Mouse (Mus musculus) midbrain, embryonic 14.5 days (tissue): ENCODE data around the gene Lipc. TPM values are rescaled to one million over a fixed set of nuclear protein-coding genes. Genes with fewer than 3 reads are reported as not detected.

Experiments used
- ATAC-seq: fragments of 200-750 bp; cut with Nextera tagmentation; 2 replicates; pipeline ENCODE4 v1.8.0; 2017; ENCODE audit warnings: moderate number of reproducible peaks, moderate library complexity; ENCODE audit not compliant: low FRiP score, low TSS enrichment
- DNase-seq: peaks from one replicate; pipeline ENCODE4 v3.0.0-alpha.2; 2015
- H3K27ac ChIP-seq: fragments of 300-500 bp; sonication (generic); replicated peaks from 2 replicates; pipeline ENCODE4 v1.5.1; 2014; ENCODE audit warnings: mild to moderate bottlenecking, low read depth, low read length, moderate library complexity
- H3K27me3 ChIP-seq: fragments of 300-500 bp; sonication (generic); 2 replicates; pipeline ENCODE4 v1.6.1; 2014; ENCODE audit warnings: low read length, control low read depth, mixed read lengths; ENCODE audit not compliant: control insufficient read depth, insufficient read depth
- H3K36me3 ChIP-seq: fragments of 300-500 bp; sonication (generic); 2 replicates; pipeline ENCODE4 v1.6.1; 2014; ENCODE audit warnings: low read length, control low read depth; ENCODE audit not compliant: control insufficient read depth, insufficient read depth
- H3K4me1 ChIP-seq: fragments of 300-500 bp; sonication (generic); 2 replicates; pipeline ENCODE4 v1.6.1; 2014; ENCODE audit warnings: mild to moderate bottlenecking, antibody characterized with exemption, low read length, control low read depth; ENCODE audit not compliant: control insufficient read depth, insufficient read depth
- H3K4me2 ChIP-seq: fragments of 300-500 bp; sonication (generic); 2 replicates; pipeline ENCODE4 v1.6.1; 2014; ENCODE audit warnings: mild to moderate bottlenecking, low read length, moderate library complexity
- H3K4me3 ChIP-seq: fragments of 300-500 bp; sonication (generic); replicated peaks from 2 replicates; pipeline ENCODE4 v1.5.1; 2014; ENCODE audit warnings: low read depth, low read length
- H3K9ac ChIP-seq: fragments of 300-500 bp; sonication (generic); replicated peaks from 2 replicates; pipeline ENCODE4 v1.6.1; 2014; ENCODE audit warnings: mild to moderate bottlenecking, low read length, moderate library complexity
- H3K9me3 ChIP-seq: fragments of 300-500 bp; sonication (generic); 2 replicates; pipeline ENCODE4 v1.6.1; 2016; ENCODE audit warnings: low read length, control low read depth, mixed read lengths; ENCODE audit not compliant: control insufficient read depth
- WGBS: fragments of 180-500 bp; shearing (Covaris S2); extraction: QIAGEN DNeasy Blood & Tissue Kit; methylation state at CpG from one replicate; pipeline ENCODE4 v1.1.7; 2014; 5-methylcytosine and 5-hydroxymethylcytosine counted together
- polyA plus RNA-seq: library from polyadenylated mRNA; unstranded; fragments of >200 nt; fragmentation: Nextera tagmentation; extraction: Ambion mirVana; gene quantifications from 2 replicates; pipeline ENCODE4 v1.2.1, GENCODE M21; 2014

The Lipc gene
- polyA plus RNA-seq, 1 experiment from 2014 or later, result not detected

GRCm38 (mm10) chr9:70914659-70915355, 37.2 kb downstream of the Lipc start:
- Histone ChIP-seq H3K9me3 (no peaks in the 10 kb centered on the region), H3K4me2 (no peak overlapping the region), H3K4me3 (no peak overlapping the region), H3K9ac (no peak overlapping the region), H3K27ac (no peak overlapping the region), H3K36me3 (no peaks in the 10 kb centered on the region), H3K27me3 (no peaks in the 10 kb centered on the region), H3K4me1 (no peaks in the 10 kb centered on the region)
- DNase-seq, result no peak
- 75% methylated on average over 10 of the region's 10 CpGs for WGBS
- ATAC-seq, result no peak

- Histone ChIP-seq H3K36me3 (no peaks in the 10 kb centered on the region), H3K4me2 (no peak overlapping the region), H3K27ac (no peak overlapping the region), H3K9me3 (no peaks in the 10 kb centered on the region), H3K4me3 (no peak overlapping the region), H3K9ac (no peak overlapping the region), H3K4me1 (no peaks in the 10 kb centered on the region), H3K27me3 (no peaks in the 10 kb centered on the region)
- ATAC-seq, result no peak
- WGBS, result 76% methylated on average over 4 of the region's 4 CpGs
- DNase-seq, result no peak
These were observed 40.9 kb downstream of the Lipc start for GRCm38 (mm10) chr9:70911163-70911562.

- Histone ChIP-seq H3K9ac (no peak overlapping the region), H3K36me3 (no peaks in the 10 kb centered on the region), H3K9me3 (no peaks in the 10 kb centered on the region), H3K4me3 (no peak overlapping the region), H3K4me1 (no peaks in the 10 kb centered on the region), H3K4me2 (no peak overlapping the region), H3K27ac (no peak overlapping the region), H3K27me3 (no peaks in the 10 kb centered on the region)
- ATAC-seq (no peak), DNase-seq (no peak)
- 80% methylated on average over 6 of the region's 6 CpGs for WGBS
These were observed 41.7 kb downstream of the Lipc start for GRCm38 (mm10) chr9:70910351-70910750.

- Histone ChIP-seq H3K4me2 (no peak overlapping the region), H3K27me3 (no peaks in the 10 kb centered on the region), H3K4me3 (no peak overlapping the region), H3K36me3 (no peaks in the 10 kb centered on the region), H3K9ac (no peak overlapping the region), H3K27ac (no peak overlapping the region), H3K9me3 (no peaks in the 10 kb centered on the region), H3K4me1 (no peaks in the 10 kb centered on the region)
- ATAC-seq (no peak), DNase-seq (no peak)
- WGBS, result 95% methylated on average over 11 of the region's 11 CpGs
These were observed 49.0 kb downstream of the Lipc start for GRCm38 (mm10) chr9:70902821-70903730.

GRCm38 (mm10) chr9:70894201-70894600, 57.8 kb downstream of the Lipc start:
- Histone ChIP-seq H3K27ac (no peak overlapping the region), H3K4me1 (no peaks in the 10 kb centered on the region), H3K27me3 (no peaks in the 10 kb centered on the region), H3K36me3 (no peaks in the 10 kb centered on the region), H3K4me2 (no peak overlapping the region), H3K4me3 (no peak overlapping the region), H3K9ac (no peak overlapping the region), H3K9me3 (no peaks in the 10 kb centered on the region)
- ATAC-seq, result no peak
- DNase-seq, result no peak
- WGBS, result 100% methylated on average over 1 of the region's 1 CpGs

GRCm38 (mm10) chr9:70893526-70893925, 58.5 kb downstream of the Lipc start:
- Histone ChIP-seq H3K9ac (no peak overlapping the region), H3K27me3 (no peaks in the 10 kb centered on the region), H3K4me3 (no peak overlapping the region), H3K9me3 (no peaks in the 10 kb centered on the region), H3K4me2 (no peak overlapping the region), H3K4me1 (no peaks in the 10 kb centered on the region), H3K36me3 (no peaks in the 10 kb centered on the region), H3K27ac (no peak overlapping the region)
- 77% methylated on average over 3 of the region's 3 CpGs for WGBS
- DNase-seq (no peak), ATAC-seq (no peak)

- Histone ChIP-seq H3K4me1 (no peaks in the 10 kb centered on the region), H3K36me3 (no peaks in the 10 kb centered on the region), H3K27me3 (no peaks in the 10 kb centered on the region), H3K9me3 (no peaks in the 10 kb centered on the region), H3K27ac (no peak overlapping the region), H3K4me3 (no peak overlapping the region), H3K4me2 (no peak overlapping the region), H3K9ac (no peak overlapping the region)
- WGBS, result 89% methylated on average over 5 of the region's 5 CpGs
- no peak for DNase-seq
- ATAC-seq, result no peak
These were observed 59.4 kb downstream of the Lipc start for GRCm38 (mm10) chr9:70892627-70893026.

- Histone ChIP-seq H3K9ac (no peak overlapping the region), H3K27me3 (no peaks in the 10 kb centered on the region), H3K4me2 (no peak overlapping the region), H3K9me3 (no peaks in the 10 kb centered on the region), H3K4me1 (no peaks in the 10 kb centered on the region), H3K4me3 (no peak overlapping the region), H3K36me3 (no peaks in the 10 kb centered on the region), H3K27ac (no peak overlapping the region)
- WGBS, result 81% methylated on average over 8 of the region's 8 CpGs
- DNase-seq (no peak), ATAC-seq (no peak)
These were observed 60.4 kb downstream of the Lipc start for GRCm38 (mm10) chr9:70891431-70892133.
